Mouse (Mus musculus) ES-Bruce4 (cell line): ENCODE measurements around the gene Uggt2. TPM values are rescaled to one million over a fixed set of nuclear protein-coding genes. Genes with fewer than 3 reads are reported as not detected.

ENCODE experiments used
- H3K27ac ChIP-seq: 2 replicates; pipeline ENCODE4 v1.5.1; 2012; ENCODE audit warnings: low read length, inconsistent platforms; ENCODE audit not compliant: insufficient read depth
- H3K27me3 ChIP-seq: 2 replicates; pipeline ENCODE4 v1.6.1; 2012; ENCODE audit warnings: mild to moderate bottlenecking, low read length, inconsistent platforms; ENCODE audit not compliant: control insufficient read depth, poor library complexity, insufficient read depth, severe bottlenecking
- H3K36me3 ChIP-seq: 2 replicates; pipeline ENCODE4 v1.6.1; 2012; ENCODE audit warnings: inconsistent platforms, mild to moderate bottlenecking, low read length, moderate library complexity; ENCODE audit not compliant: control insufficient read depth, poor library complexity, insufficient read depth, severe bottlenecking
- H3K4me1 ChIP-seq: one replicate; pipeline ENCODE4 v1.8.1; 2011; ENCODE audit warnings: low read length; ENCODE audit not compliant: control insufficient read depth, insufficient read depth
- H3K4me3 ChIP-seq: 2 replicates; pipeline ENCODE4 v1.5.1; 2011; ENCODE audit warnings: low read depth, mild to moderate bottlenecking, low read length
- H3K9ac ChIP-seq: 2 replicates; pipeline ENCODE4 v1.6.1; 2012; ENCODE audit warnings: low read depth, mild to moderate bottlenecking, inconsistent platforms; ENCODE audit not compliant: poor library complexity, severe bottlenecking
- H3K9me3 ChIP-seq: replicated peaks from 2 replicates; pipeline ENCODE4 v1.6.1; 2012; ENCODE audit warnings: mild to moderate bottlenecking, low read length, inconsistent platforms; ENCODE audit not compliant: control insufficient read depth, poor library complexity, insufficient read depth, severe bottlenecking
- CTCF ChIP-seq: IDR thresholded peaks from one replicate; pipeline ENCODE4 v1.8.1; 2011; ENCODE audit warnings: low read depth, low read length
- EP300 ChIP-seq: IDR thresholded peaks from 2 replicates; pipeline ENCODE4 v1.6.1; 2011; ENCODE audit warnings: low read depth, low read length; ENCODE audit not compliant: insufficient read depth
- POLR2A ChIP-seq: IDR thresholded peaks from one replicate; pipeline ENCODE4 v1.8.1; 2011; ENCODE audit warnings: low read length; ENCODE audit not compliant: insufficient read depth
- polyA plus RNA-seq: library from polyadenylated mRNA; stranded (reverse); fragments of >200 nt; gene quantifications from 2 replicates; pipeline ENCODE4 v1.2.4, GENCODE M21; 2011; ENCODE audit warnings: low read depth; ENCODE audit not compliant: missing spikeins, insufficient read depth, insufficient read length

Gene Uggt2
- polyA plus RNA-seq, 1 experiment = 47.4 TPM

- Histone ChIP-seq H3K4me3 (no peak overlapping the region), H3K9me3 (no peaks in the 10 kb centered on the region), H3K9ac (no peak overlapping the region), H3K36me3 (peaks cover 2% of the 10 kb centered on the region; the same call in 1 of the 2 replicates), H3K27ac (no peak overlapping the region), H3K4me1 (no peaks in the 10 kb centered on the region), H3K27me3 (no peaks in the 10 kb centered on the region)
- TF ChIP-seq CTCF (no peak), POLR2A (no peak), EP300 (no peak)
These were observed 46.9 kb downstream of the Uggt2 start for GRCm38 (mm10) chr14:119052361-119052760.

GRCm38 (mm10) chr14:119043765-119044164 is 55.5 kb downstream of the Uggt2 start:
- H3K36me3 ChIP-seq = no peaks in the 10 kb centered on the region; the same call in 1 of the 2 replicates
- no peak overlapping the region for H3K4me3 ChIP-seq
- TF ChIP-seq CTCF = no peak
- TF ChIP-seq EP300 = no peak
- no peak for TF ChIP-seq POLR2A
- H3K27ac ChIP-seq = no peak overlapping the region
- H3K27me3 ChIP-seq = no peaks in the 10 kb centered on the region
- no peak overlapping the region for H3K9ac ChIP-seq
- H3K4me1 ChIP-seq = no peaks in the 10 kb centered on the region
- no peaks in the 10 kb centered on the region for H3K9me3 ChIP-seq

- H3K36me3 ChIP-seq = no peaks in the 10 kb centered on the region; the same call in 1 of the 2 replicates
These were observed 59.0 kb downstream of the Uggt2 start for GRCm38 (mm10) chr14:119040253-119040652.

DNA sequence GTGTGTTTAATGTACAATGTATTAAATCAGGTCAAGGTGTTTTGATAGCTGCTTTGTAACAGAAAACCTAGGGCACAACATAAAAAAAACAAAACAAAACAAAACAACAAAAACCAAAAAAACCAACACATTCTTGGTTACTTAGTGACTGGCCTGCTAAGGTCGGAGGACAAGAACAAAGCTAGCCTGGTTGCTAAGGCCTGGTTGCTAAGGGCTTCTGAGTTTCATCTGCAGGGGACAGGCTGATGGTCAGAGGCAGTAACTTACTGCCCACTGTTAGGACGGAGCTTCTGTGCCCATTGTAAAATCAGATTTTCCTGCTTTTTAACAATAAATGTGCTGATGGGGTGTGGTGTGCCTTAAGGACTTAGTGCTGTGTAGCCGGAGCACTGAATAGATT is 61.5 kb downstream of the Uggt2 start:
- H3K4me3 ChIP-seq = no peak overlapping the region
- H3K4me1 ChIP-seq = no peaks in the 10 kb centered on the region
- H3K9me3 ChIP-seq = no peaks in the 10 kb centered on the region
- H3K36me3 ChIP-seq = peaks cover 2% of the 10 kb centered on the region; the same call in 1 of the 2 replicates
- H3K27me3 ChIP-seq = no peaks in the 10 kb centered on the region
- H3K9ac ChIP-seq = no peak overlapping the region
- no peak overlapping the region for H3K27ac ChIP-seq
- no peak for TF ChIP-seq POLR2A
- TF ChIP-seq EP300 = no peak
- TF ChIP-seq CTCF = no peak

More at GRCm38 (mm10) chr14:119040253-119040652, 59.0 kb downstream of the Uggt2 start:
- Histone ChIP-seq H3K9me3 (no peaks in the 10 kb centered on the region), H3K27ac (no peak overlapping the region), H3K9ac (no peak overlapping the region), H3K4me3 (no peak overlapping the region), H3K27me3 (no peaks in the 10 kb centered on the region), H3K4me1 (no peaks in the 10 kb centered on the region)
- TF ChIP-seq EP300 = no peak
- TF ChIP-seq CTCF = peak; percentile 74

GRCm38 (mm10) chr14:119037076-119037683 is 62.0 kb downstream of the Uggt2 start:
- no peak overlapping the region for H3K9ac ChIP-seq
- no peaks in the 10 kb centered on the region for H3K4me1 ChIP-seq
- TF ChIP-seq POLR2A (no peak), CTCF (no peak), EP300 (no peak)
- no peaks in the 10 kb centered on the region for H3K9me3 ChIP-seq
- no peaks in the 10 kb centered on the region for H3K27me3 ChIP-seq
- H3K36me3 ChIP-seq = peaks cover 2% of the 10 kb centered on the region; the same call in 1 of the 2 replicates
- no peak overlapping the region for H3K4me3 ChIP-seq
- H3K27ac ChIP-seq = no peak overlapping the region

DNA sequence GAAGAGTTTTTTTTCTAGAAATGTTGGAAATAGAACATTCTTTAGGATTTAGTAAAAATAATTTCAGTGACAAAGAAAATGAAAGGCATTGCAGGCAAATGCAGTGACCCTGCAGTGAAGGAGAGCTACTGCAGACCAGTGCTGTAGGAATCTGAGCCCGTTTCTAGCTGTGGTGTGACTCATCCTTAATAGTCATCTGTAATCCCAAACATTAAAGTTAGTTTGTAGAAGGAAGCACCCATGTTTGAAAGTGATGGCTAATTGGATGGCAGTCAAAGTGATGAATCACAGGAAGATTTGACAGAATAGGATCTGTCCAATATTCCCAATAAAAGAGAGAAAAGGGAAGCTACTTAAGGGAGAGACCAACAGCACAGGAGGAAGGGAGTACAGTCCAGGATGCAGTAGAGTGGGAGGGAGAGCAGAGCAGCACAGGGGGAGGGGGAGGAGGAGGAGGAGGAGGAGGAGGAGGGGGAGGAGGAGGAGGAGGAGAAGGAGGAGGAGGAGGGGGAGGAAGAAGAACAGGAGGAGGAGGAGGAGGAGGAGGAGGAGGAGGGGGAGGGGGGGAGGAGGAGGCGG is 71.5 kb downstream of the Uggt2 start:
- H3K9ac ChIP-seq = no peak overlapping the region
- H3K36me3 ChIP-seq = peaks cover 3% of the 10 kb centered on the region; the same call in 1 of the 2 replicates
- no peaks in the 10 kb centered on the region for H3K9me3 ChIP-seq
- no peak overlapping the region for H3K27ac ChIP-seq
- no peaks in the 10 kb centered on the region for H3K4me1 ChIP-seq
- H3K4me3 ChIP-seq = no peak overlapping the region
- TF ChIP-seq POLR2A (no peak), EP300 (no peak), CTCF (no peak)
- no peaks in the 10 kb centered on the region; the same call in 1 of the 2 replicates for H3K27me3 ChIP-seq
